Mouse (Mus musculus) embryonic fibroblast, embryonic 13.5 days (primary cell): ENCODE results near the gene Msrb2.

Experiments used
- CTCF ChIP-seq: IDR thresholded peaks from 2 replicates; pipeline ENCODE4 v1.5.1; 2011; ENCODE audit warnings: mild to moderate bottlenecking, control low read depth, low read length, moderate library complexity, borderline replicate concordance; ENCODE audit not compliant: insufficient read depth
- POLR2A ChIP-seq: IDR thresholded peaks from 2 replicates; pipeline ENCODE4 v1.6.1; 2011; ENCODE audit warnings: low read depth, mild to moderate bottlenecking, control low read depth, low read length, moderate library complexity

- TF ChIP-seq CTCF (no peak), POLR2A (no peak)
Observed at GRCm38 (mm10) chr2:19422226-19422625, 51.0 kb downstream of the Msrb2 start.
